Mouse (Mus musculus) small intestine, adult 2 months (tissue): Measurements from ENCODE around the gene Tcaf3.

ENCODE experiments used
- CTCF ChIP-seq: fragments of 200-500 bp; IDR thresholded peaks from 2 replicates; pipeline ENCODE4 v1.5.1; 2012; ENCODE audit warnings: low read depth, mild to moderate bottlenecking, control low read depth, inconsistent platforms, low read length, moderate library complexity, mixed read lengths; ENCODE audit not compliant: insufficient replicate concordance, insufficient read length; ENCODE audit errors: extremely low read depth
- POLR2A ChIP-seq: fragments of 200-500 bp; IDR thresholded peaks from 2 replicates; pipeline ENCODE4 v1.6.1; 2012; ENCODE audit warnings: low read depth, mild to moderate bottlenecking, control low read depth, inconsistent platforms, low read length, moderate library complexity

- TF ChIP-seq POLR2A: no peak
- TF ChIP-seq CTCF: no peak
Observed at GRCm38 (mm10) chr6:42547461-42547860, 50.0 kb downstream of the Tcaf3 start, which contains the start of gene Olfr455.
